Mouse (Mus musculus) liver, embryonic 14.5 days (tissue): Measurements from ENCODE around the gene Adgrb2.

ENCODE experiments used
- CTCF ChIP-seq: IDR thresholded peaks from 2 replicates; pipeline ENCODE4 v1.5.1; 2016; ENCODE audit warnings: antibody characterized with exemption, low read depth, control low read depth
- EP300 ChIP-seq: IDR thresholded peaks from 2 replicates; pipeline ENCODE4 v1.6.1; 2016; ENCODE audit warnings: antibody characterized with exemption, low read depth

GRCm38 (mm10) chr4:129985161-129985670 is 546 bp downstream of the Adgrb2 start:
- TF ChIP-seq EP300 (no peak), CTCF (no peak)
